Mouse (Mus musculus) limb, embryonic 10.5 days (tissue): ENCODE data around the gene Fam222a. TPM values are rescaled to one million over a fixed set of nuclear protein-coding genes. Genes with fewer than 3 reads are reported as not detected.

ENCODE experiments used
- DNase-seq: peaks from one replicate; pipeline ENCODE4 v3.0.0-alpha.2; 2017; ENCODE audit warnings: low spot score
- H3K27ac ChIP-seq: fragments of 300-500 bp; sonication (generic); 2 replicates; pipeline ENCODE4 v1.5.1; 2016; ENCODE audit warnings: mild to moderate bottlenecking
- H3K27me3 ChIP-seq: fragments of 300-500 bp; sonication (generic); 2 replicates; pipeline ENCODE4 v1.6.1; 2016; ENCODE audit warnings: low read depth, mild to moderate bottlenecking; ENCODE audit not compliant: poor library complexity, severe bottlenecking
- H3K36me3 ChIP-seq: fragments of 300-500 bp; sonication (generic); 2 replicates; pipeline ENCODE4 v1.6.1; 2016; ENCODE audit warnings: mild to moderate bottlenecking, moderate library complexity
- H3K4me1 ChIP-seq: fragments of 300-500 bp; sonication (generic); 2 replicates; pipeline ENCODE4 v1.6.1; 2016
- H3K4me3 ChIP-seq: fragments of 300-500 bp; sonication (generic); 2 replicates; pipeline ENCODE4 v1.5.1; 2016; ENCODE audit warnings: mild to moderate bottlenecking, moderate library complexity
- H3K9me3 ChIP-seq: fragments of 300-500 bp; sonication (generic); replicated peaks from 2 replicates; pipeline ENCODE4 v1.6.1; 2016; ENCODE audit warnings: mild to moderate bottlenecking
- WGBS: fragments of 180-500 bp; shearing (Covaris S2); methylation state at CpG from one replicate; pipeline ENCODE4 v1.1.7; 2016; 5-methylcytosine and 5-hydroxymethylcytosine counted together
- polyA plus RNA-seq: library from polyadenylated mRNA; unstranded; fragments of >200 nt; fragmentation: Nextera tagmentation; extraction: Ambion mirVana; gene quantifications from 2 replicates; pipeline ENCODE4 v1.2.1, GENCODE M21; 2016

Gene Fam222a
- polyA plus RNA-seq, 1 experiment from 2014 or later: 1.9 TPM

- peak overlapping the region; percentile 24 for H3K4me3 ChIP-seq
- DNase-seq: peak; percentile 94
- no peaks in the 10 kb centered on the region for H3K36me3 ChIP-seq
- no peaks in the 10 kb centered on the region for H3K9me3 ChIP-seq
- no peak overlapping the region for H3K27ac ChIP-seq
- peaks cover 49% of the 10 kb centered on the region for H3K27me3 ChIP-seq
- H3K4me1 ChIP-seq: peaks cover 11% of the 10 kb centered on the region
- 16% methylated on average over 22 of the region's 22 CpGs for WGBS
Measured at GRCm38 (mm10) chr5:114638769-114639644, 71.2 kb downstream of the Fam222a start.

- H3K27ac ChIP-seq: no peak overlapping the region
- no peaks in the 10 kb centered on the region for H3K36me3 ChIP-seq
- peaks cover 14% of the 10 kb centered on the region for H3K4me1 ChIP-seq
- DNase-seq: no peak
- H3K4me3 ChIP-seq: peak overlapping the region; percentile 24; the same call in 1 of the 2 replicates
- 32% methylated on average over 7 of the region's 7 CpGs for WGBS
- no peaks in the 10 kb centered on the region for H3K9me3 ChIP-seq
- peaks cover 49% of the 10 kb centered on the region for H3K27me3 ChIP-seq
Measured at GRCm38 (mm10) chr5:114639645-114639957, 71.8 kb downstream of the Fam222a start.

- Histone ChIP-seq H3K27ac (no peak overlapping the region), H3K4me1 (peaks cover 20% of the 10 kb centered on the region), H3K27me3 (peaks cover 47% of the 10 kb centered on the region), H3K4me3 (no peak overlapping the region), H3K9me3 (no peaks in the 10 kb centered on the region), H3K36me3 (no peaks in the 10 kb centered on the region)
- 86% methylated on average over 10 of the region's 10 CpGs for WGBS
- no peak for DNase-seq
Measured at GRCm38 (mm10) chr5:114640809-114641208, 73.0 kb downstream of the Fam222a start.

- Histone ChIP-seq H3K27me3 (peaks cover 48% of the 10 kb centered on the region), H3K27ac (peak overlapping the region; percentile 53; the same call in 1 of the 2 replicates), H3K4me3 (no peak overlapping the region), H3K4me1 (peaks cover 39% of the 10 kb centered on the region), H3K36me3 (no peaks in the 10 kb centered on the region), H3K9me3 (no peaks in the 10 kb centered on the region)
- DNase-seq: no peak
- WGBS: 48% methylated on average over 6 of the region's 6 CpGs
Measured at GRCm38 (mm10) chr5:114644918-114645317, 77.1 kb downstream of the Fam222a start.

- Histone ChIP-seq H3K36me3 (no peaks in the 10 kb centered on the region), H3K4me3 (no peak overlapping the region), H3K27ac (no peak overlapping the region), H3K4me1 (peaks cover 49% of the 10 kb centered on the region), H3K27me3 (peaks cover 47% of the 10 kb centered on the region), H3K9me3 (no peaks in the 10 kb centered on the region)
- no peak for DNase-seq
- 84% methylated on average over 5 of the region's 5 CpGs for WGBS
Measured at GRCm38 (mm10) chr5:114645916-114646315, 78.1 kb downstream of the Fam222a start.

- Histone ChIP-seq H3K4me3 (peak overlapping the region; percentile 48), H3K27ac (peak overlapping the region; percentile 78), H3K27me3 (peaks cover 41% of the 10 kb centered on the region), H3K9me3 (no peaks in the 10 kb centered on the region), H3K4me1 (peaks cover 59% of the 10 kb centered on the region), H3K36me3 (no peaks in the 10 kb centered on the region)
- peak; percentile 70 for DNase-seq
- WGBS: 3% methylated on average over 27 of the region's 27 CpGs
Measured at GRCm38 (mm10) chr5:114647211-114647974, 79.6 kb downstream of the Fam222a start.

- Histone ChIP-seq H3K27me3 (peaks cover 50% of the 10 kb centered on the region), H3K36me3 (no peaks in the 10 kb centered on the region), H3K27ac (peak overlapping the region; percentile 78), H3K4me1 (peaks cover 59% of the 10 kb centered on the region), H3K4me3 (no peak overlapping the region), H3K9me3 (no peaks in the 10 kb centered on the region)
- no peak for DNase-seq
- 76% methylated on average over 11 of the region's 11 CpGs for WGBS
Measured at GRCm38 (mm10) chr5:114648728-114649311, 81.0 kb downstream of the Fam222a start.

GRCm38 (mm10) chr5:114651002-114651401, 83.2 kb downstream of the Fam222a start:
- H3K4me1 ChIP-seq: peaks cover 57% of the 10 kb centered on the region
- H3K4me3 ChIP-seq: no peak overlapping the region
- no peaks in the 10 kb centered on the region for H3K36me3 ChIP-seq
- H3K27ac ChIP-seq: peak overlapping the region; percentile 63
- DNase-seq: no peak
- WGBS: 51% methylated on average over 14 of the region's 14 CpGs
- no peaks in the 10 kb centered on the region for H3K9me3 ChIP-seq
- H3K27me3 ChIP-seq: peaks cover 67% of the 10 kb centered on the region

GRCm38 (mm10) chr5:114651449-114651848, 83.6 kb downstream of the Fam222a start:
- Histone ChIP-seq H3K27me3 (peaks cover 72% of the 10 kb centered on the region), H3K4me1 (peaks cover 55% of the 10 kb centered on the region), H3K4me3 (no peak overlapping the region), H3K9me3 (no peaks in the 10 kb centered on the region), H3K27ac (peak overlapping the region; percentile 63; the same call in 1 of the 2 replicates), H3K36me3 (no peaks in the 10 kb centered on the region)
- no peak for DNase-seq
- WGBS: 25% methylated on average over 3 of the region's 3 CpGs

- Histone ChIP-seq H3K9me3 (no peaks in the 10 kb centered on the region), H3K27me3 (peaks cover 84% of the 10 kb centered on the region), H3K4me1 (peaks cover 47% of the 10 kb centered on the region), H3K36me3 (no peaks in the 10 kb centered on the region), H3K4me3 (no peak overlapping the region), H3K27ac (no peak overlapping the region)
- no peak for DNase-seq
- 81% methylated on average over 14 of the region's 15 CpGs for WGBS
Measured at GRCm38 (mm10) chr5:114653656-114654437, 86.0 kb downstream of the Fam222a start.

- no peaks in the 10 kb centered on the region for H3K36me3 ChIP-seq
- no peak overlapping the region for H3K4me3 ChIP-seq
- 84% methylated on average over 5 of the region's 5 CpGs for WGBS
- H3K27me3 ChIP-seq: peaks cover 87% of the 10 kb centered on the region
- no peak overlapping the region for H3K27ac ChIP-seq
- H3K9me3 ChIP-seq: no peaks in the 10 kb centered on the region
- no peak for DNase-seq
- H3K4me1 ChIP-seq: peaks cover 35% of the 10 kb centered on the region
Measured at GRCm38 (mm10) chr5:114655721-114656120, 87.9 kb downstream of the Fam222a start.

- no peak for DNase-seq
- Histone ChIP-seq H3K4me1 (peaks cover 29% of the 10 kb centered on the region), H3K36me3 (no peaks in the 10 kb centered on the region), H3K27ac (no peak overlapping the region), H3K27me3 (peaks cover 87% of the 10 kb centered on the region), H3K4me3 (no peak overlapping the region), H3K9me3 (no peaks in the 10 kb centered on the region)
- 76% methylated on average over 7 of the region's 7 CpGs for WGBS
Measured at GRCm38 (mm10) chr5:114656305-114656704, 88.5 kb downstream of the Fam222a start.
